Mouse (Mus musculus): ENCODE measurements around the gene Drc1. TPM values are rescaled to one million over a fixed set of nuclear protein-coding genes. Genes with fewer than 3 reads are reported as not detected.

The Drc1 gene
- polyA plus RNA-seq, 1 experiment from 2014 or later = 10.5 TPM

DNA sequence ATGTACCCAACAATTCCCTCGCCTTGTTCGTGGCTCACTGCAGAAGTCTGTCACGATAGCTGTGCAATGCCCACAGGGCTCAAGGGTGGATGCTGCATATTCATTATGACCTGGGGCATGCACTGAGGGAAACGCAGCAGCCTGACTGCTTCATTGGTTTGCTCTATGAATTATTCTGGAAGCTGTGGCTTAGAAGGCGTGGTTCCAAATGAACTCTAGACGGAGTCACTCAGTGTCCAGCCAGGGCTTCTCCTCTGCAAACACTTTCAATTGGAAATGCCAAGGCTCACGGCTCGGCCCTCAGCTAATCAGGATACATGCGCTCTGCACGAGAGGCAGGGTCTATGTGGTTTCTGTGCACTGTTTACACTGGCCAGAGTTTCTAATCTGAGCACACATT lies 130.3 kb downstream of the Drc1 start:
- no peak for DNase-seq (ENCODE audit: low spot score)

DNA sequence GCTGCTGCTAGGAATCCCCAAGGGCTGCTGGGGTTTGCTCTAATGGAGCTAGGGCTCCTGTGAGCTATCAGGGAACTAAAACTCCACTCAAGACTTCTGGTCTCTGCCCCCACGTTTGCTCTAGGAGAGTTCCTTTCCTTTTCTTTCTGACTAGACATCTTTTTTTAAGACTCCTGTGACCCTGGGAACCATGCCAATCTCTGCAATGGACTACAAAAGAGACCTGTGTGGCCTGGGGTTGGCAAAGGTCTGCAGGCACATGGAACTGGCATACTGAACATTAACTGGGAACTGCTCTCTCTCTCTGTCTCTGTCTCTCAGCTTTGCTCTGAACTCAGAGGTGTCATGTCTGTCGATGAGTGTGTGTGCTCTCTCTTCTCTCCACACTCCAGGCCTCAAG lies 134.2 kb downstream of the Drc1 start:
- DNase-seq (ENCODE audit: low spot score) = no peak

DNA sequence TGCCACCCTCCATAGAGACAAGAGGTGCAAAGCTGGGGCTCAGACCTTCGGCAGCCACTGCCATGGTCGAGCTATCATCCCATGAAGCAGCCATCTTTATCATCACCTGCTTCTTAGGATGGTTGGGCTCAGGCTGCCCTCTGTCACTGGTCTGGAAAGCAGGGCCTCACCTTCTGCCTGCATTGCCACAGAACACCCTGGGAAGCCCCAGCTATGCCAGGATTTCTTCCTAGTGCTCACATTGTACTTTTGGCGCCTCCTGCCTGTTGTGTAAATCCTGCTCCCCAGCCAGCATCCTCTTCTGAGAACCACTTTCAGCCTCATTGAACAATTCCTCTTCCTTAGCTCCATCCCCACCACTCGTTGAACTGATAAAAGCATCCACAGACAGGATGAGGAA lies 134.7 kb downstream of the Drc1 start:
- no peak for DNase-seq (ENCODE audit: low spot score)

Other genes with a start within 250 kb of the Drc1 start
- gene Tyms, start 207.8 kb upstream of the Drc1 start, polyA plus RNA-seq (2015; fragmentation: Nextera tagmentation; extraction: Ambion mirVana) = 292 and 327 TPM in 2 replicates
- 0.05 and 0.09 TPM in 2 replicates for gene Garem2, start 176.2 kb upstream of the Drc1 start, polyA plus RNA-seq (2015; fragmentation: Nextera tagmentation; extraction: Ambion mirVana)
- gene 3110082J24Rik, start 175.3 kb upstream of the Drc1 start, polyA plus RNA-seq (2015; fragmentation: Nextera tagmentation; extraction: Ambion mirVana) = not detected in 2 replicates
- gene Hadha, start 126.2 kb upstream of the Drc1 start, polyA plus RNA-seq (2015; fragmentation: Nextera tagmentation; extraction: Ambion mirVana) = 111 and 124 TPM in 2 replicates
- 182 and 193 TPM in 2 replicates for gene Hadhb, start 126.1 kb upstream of the Drc1 start, polyA plus RNA-seq (2015; fragmentation: Nextera tagmentation; extraction: Ambion mirVana)
- gene Adgrf3, start 75.7 kb upstream of the Drc1 start, polyA plus RNA-seq (2015; fragmentation: Nextera tagmentation; extraction: Ambion mirVana) = 0.10 and 0.29 TPM in 2 replicates
- 12.7 and 13.3 TPM in 2 replicates for gene Selenoi, start 48.8 kb upstream of the Drc1 start, polyA plus RNA-seq (2015; fragmentation: Nextera tagmentation; extraction: Ambion mirVana)
- gene Otof, start 180.5 kb downstream of the Drc1 start, polyA plus RNA-seq (2015; fragmentation: Nextera tagmentation; extraction: Ambion mirVana) = 0.16 and 0.17 TPM in 2 replicates
- gene 1700001C02Rik, start 184.7 kb downstream of the Drc1 start, polyA plus RNA-seq (2015; fragmentation: Nextera tagmentation; extraction: Ambion mirVana) = 0.66 and 1.4 TPM in 2 replicates